Mouse (Mus musculus): ENCODE measurements around the gene Car5a.

- TF ChIP-seq CTCF (IDR thresholded peaks at IDR 0.05; ENCODE audit: low read depth, low read length) = no peak
- TF ChIP-seq POLR2A (IDR thresholded peaks at IDR 0.05; ENCODE audit: extremely low read depth, insufficient read depth, low read length) = no peak
Measured at GRCm38 (mm10) chr8:121885001-121885400, 59.7 kb downstream of the Car5a start.

Measured in liver, adult 2 months (tissue).